Mouse (Mus musculus) liver, embryonic 12.5 days (tissue): Measurements from ENCODE around the gene Mdh2. TPM values are rescaled to one million over a fixed set of nuclear protein-coding genes. Genes with fewer than 3 reads are reported as not detected.

Source experiments
- ATAC-seq: fragments of 200-750 bp; cut with Nextera tagmentation; 2 replicates; pipeline ENCODE4 v1.8.0; 2017; ENCODE audit warnings: moderate number of reproducible peaks, mild to moderate bottlenecking, moderate library complexity
- H3K27ac ChIP-seq: fragments of 300-500 bp; sonication (generic); 2 replicates; pipeline ENCODE4 v1.5.1; 2016; ENCODE audit warnings: mild to moderate bottlenecking
- H3K27me3 ChIP-seq: fragments of 300-500 bp; sonication (generic); replicated peaks from 2 replicates; pipeline ENCODE4 v1.6.1; 2016; ENCODE audit warnings: mild to moderate bottlenecking, moderate library complexity
- H3K36me3 ChIP-seq: fragments of 300-500 bp; sonication (generic); 2 replicates; pipeline ENCODE4 v1.6.1; 2016; ENCODE audit warnings: mild to moderate bottlenecking, moderate library complexity
- H3K4me1 ChIP-seq: fragments of 300-500 bp; sonication (generic); 2 replicates; pipeline ENCODE4 v1.6.1; 2016
- H3K4me2 ChIP-seq: fragments of 300-500 bp; sonication (generic); 2 replicates; pipeline ENCODE4 v1.6.1; 2016; ENCODE audit warnings: mild to moderate bottlenecking, moderate library complexity
- H3K4me3 ChIP-seq: fragments of 300-500 bp; sonication (generic); 2 replicates; pipeline ENCODE4 v1.5.1; 2016; ENCODE audit warnings: mild to moderate bottlenecking, moderate library complexity
- H3K9ac ChIP-seq: fragments of 300-500 bp; sonication (generic); 2 replicates; pipeline ENCODE4 v1.6.1; 2016; ENCODE audit warnings: mild to moderate bottlenecking, moderate library complexity
- H3K9me3 ChIP-seq: fragments of 300-500 bp; sonication (generic); replicated peaks from 2 replicates; pipeline ENCODE4 v1.6.1; 2016; ENCODE audit warnings: mild to moderate bottlenecking, moderate library complexity
- WGBS: fragments of 180-500 bp; shearing (Covaris S2); methylation state at CpG from one replicate; pipeline ENCODE4 v1.1.7; 2016; ENCODE audit not compliant: insufficient replicate concordance; 5-methylcytosine and 5-hydroxymethylcytosine counted together
- polyA plus RNA-seq: library from polyadenylated mRNA; unstranded; fragments of >200 nt; fragmentation: Nextera tagmentation; extraction: Ambion mirVana; gene quantifications from 2 replicates; pipeline ENCODE4 v1.2.1, GENCODE M21; 2016

Gene Mdh2
- polyA plus RNA-seq, 1 experiment from 2014 or later = 473 TPM

DNA sequence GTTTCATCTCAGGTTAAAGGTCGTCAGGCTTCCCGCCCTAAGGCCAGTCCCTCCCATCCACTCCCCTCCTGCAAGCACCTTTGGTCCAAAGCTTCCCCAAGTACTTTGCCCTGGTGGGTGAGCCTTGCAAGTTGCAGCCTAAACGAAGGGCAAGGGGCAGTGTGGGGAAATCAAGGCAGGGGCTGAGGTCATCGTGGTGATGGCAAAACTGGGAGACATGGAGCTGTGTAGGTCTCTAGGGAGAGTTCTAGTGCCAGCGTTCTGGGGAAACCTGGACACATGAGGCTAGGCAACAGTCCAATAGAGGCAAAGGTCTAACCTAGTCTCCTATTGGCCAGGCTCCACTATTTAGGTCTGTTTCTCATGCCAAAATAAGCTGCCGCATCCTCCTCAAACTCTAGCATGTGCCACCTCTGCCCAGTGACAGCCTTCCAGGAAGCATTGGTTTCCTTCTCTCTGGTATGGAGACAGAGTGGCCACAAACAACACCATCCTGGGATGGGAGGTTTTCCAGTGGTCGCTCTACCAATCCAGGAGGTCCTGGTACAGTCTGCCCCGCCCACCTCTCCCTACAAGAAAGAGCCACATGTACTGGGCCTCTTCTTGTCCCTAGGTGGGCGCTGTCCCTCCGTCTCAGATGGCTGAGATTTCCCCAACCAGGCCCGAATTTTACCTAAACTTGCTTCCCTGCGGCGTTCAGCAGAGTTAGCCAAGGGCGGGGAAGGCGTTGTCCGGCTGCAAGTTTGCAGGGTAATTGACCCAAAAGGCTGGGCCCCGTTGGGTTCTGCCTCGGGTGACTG lies 35.1 kb upstream of the Mdh2 start:
- Histone ChIP-seq H3K27me3 (peaks cover 15% of the 10 kb centered on the region; the same call in 1 of the 2 replicates), H3K9me3 (peaks cover 4% of the 10 kb centered on the region; the same call in 1 of the 2 replicates), H3K36me3 (no peaks in the 10 kb centered on the region; the same call in 1 of the 2 replicates), H3K27ac (no peak overlapping the region), H3K4me3 (peak overlapping the region; percentile 76), H3K4me1 (peaks cover 32% of the 10 kb centered on the region), H3K4me2 (peak overlapping the region; percentile 99), H3K9ac (peak overlapping the region; percentile 76)
- ATAC-seq = no peak
- WGBS = 23% methylated on average over 18 of the region's 18 CpGs

GRCm38 (mm10) chr5:135743741-135744609 lies 34.3 kb upstream of the Mdh2 start, which contains the start of gene Tmem120a:
Gene Tmem120a (minus strand): TSS chr5:135744448.
- H3K36me3 ChIP-seq = no peaks in the 10 kb centered on the region; the same call in 1 of the 2 replicates
- WGBS = under 1% methylated on average over 59 of the region's 60 CpGs
- peaks cover 29% of the 10 kb centered on the region for H3K4me1 ChIP-seq
- H3K27me3 ChIP-seq = peaks cover 15% of the 10 kb centered on the region; the same call in 1 of the 2 replicates
- H3K9me3 ChIP-seq = peaks cover 4% of the 10 kb centered on the region; the same call in 1 of the 2 replicates
- peak within 1 kb of the TSS; percentile 76 for H3K4me3 ChIP-seq
- H3K4me2 ChIP-seq = peak within 1 kb of the TSS; percentile 99
- peak; percentile 94 for ATAC-seq
- peak within 1 kb of the TSS; percentile 76 for H3K9ac ChIP-seq
- H3K27ac ChIP-seq = peak within 1 kb of the TSS; percentile 32; the same call in 1 of the 2 replicates

DNA sequence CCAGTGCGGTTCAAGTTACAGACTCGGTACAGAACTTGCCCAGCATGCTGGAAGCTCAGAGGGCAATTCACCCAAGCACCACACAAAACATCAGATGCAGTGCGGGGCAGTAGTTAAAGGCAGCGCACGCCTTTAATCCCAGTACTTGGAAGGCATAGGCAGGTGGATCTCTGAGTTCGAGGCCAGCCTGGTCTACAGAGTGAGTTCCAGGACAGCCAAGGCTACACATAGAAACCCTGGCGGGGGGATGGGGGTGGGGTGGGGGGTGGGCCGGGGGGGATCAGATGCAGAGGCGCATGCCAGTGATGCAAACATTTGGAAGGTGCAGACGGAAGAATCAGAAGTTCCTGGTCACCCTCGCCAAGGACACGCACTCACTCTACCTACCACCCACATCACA lies 33.5 kb upstream of the Mdh2 start:
- Histone ChIP-seq H3K9me3 (peaks cover 4% of the 10 kb centered on the region; the same call in 1 of the 2 replicates), H3K4me3 (peak overlapping the region; percentile 76), H3K4me2 (peak overlapping the region; percentile 99), H3K36me3 (no peaks in the 10 kb centered on the region; the same call in 1 of the 2 replicates), H3K27me3 (peaks cover 18% of the 10 kb centered on the region; the same call in 1 of the 2 replicates), H3K27ac (peak overlapping the region; percentile 32; the same call in 1 of the 2 replicates), H3K9ac (peak overlapping the region; percentile 76), H3K4me1 (peaks cover 29% of the 10 kb centered on the region)
- no peak for ATAC-seq
- 31% methylated on average over 11 of the region's 12 CpGs for WGBS

- ATAC-seq = no peak
- peaks cover 4% of the 10 kb centered on the region; the same call in 1 of the 2 replicates for H3K9me3 ChIP-seq
- H3K4me3 ChIP-seq = no peak overlapping the region
- no peak overlapping the region for H3K4me2 ChIP-seq
- no peaks in the 10 kb centered on the region for H3K36me3 ChIP-seq
- 83% methylated on average over 1 of the region's 1 CpGs for WGBS
- H3K4me1 ChIP-seq = no peaks in the 10 kb centered on the region
- H3K27me3 ChIP-seq = peaks cover 8% of the 10 kb centered on the region; the same call in 1 of the 2 replicates
- no peak overlapping the region for H3K27ac ChIP-seq
- H3K9ac ChIP-seq = no peak overlapping the region
Observed at GRCm38 (mm10) chr5:135751041-135751440, 27.2 kb upstream of the Mdh2 start.

GRCm38 (mm10) chr5:135751595-135751994 lies 26.7 kb upstream of the Mdh2 start:
- ATAC-seq = no peak
- WGBS = 45% methylated on average over 2 of the region's 2 CpGs
- H3K27me3 ChIP-seq = peaks cover 6% of the 10 kb centered on the region; the same call in 1 of the 2 replicates

DNA sequence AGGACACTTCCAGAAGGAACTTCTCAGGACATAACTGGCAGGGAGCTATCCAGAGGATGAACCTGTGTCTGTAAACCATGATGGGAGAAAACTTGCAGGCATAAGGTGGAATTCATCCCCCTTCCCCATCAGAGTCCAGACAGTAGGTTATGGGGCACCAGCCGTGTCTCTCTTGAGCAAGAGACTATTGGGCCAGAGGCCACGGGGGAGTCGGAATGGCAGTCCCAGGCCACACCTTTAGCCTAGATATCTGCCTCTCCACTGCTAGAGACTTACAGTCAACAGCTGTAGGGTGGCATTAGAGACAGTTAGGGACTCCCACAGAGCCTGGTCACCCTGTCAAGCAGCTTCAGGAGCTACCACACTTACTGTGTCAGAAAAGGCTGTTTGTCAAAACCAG lies 16.4 kb upstream of the Mdh2 start:
- Histone ChIP-seq H3K9ac (no peak overlapping the region), H3K4me2 (no peak overlapping the region), H3K27me3 (0 out of 2 replicates have a peak, but pooled peaks cover 13% of the 10 kb centered on the region), H3K4me3 (no peak overlapping the region), H3K36me3 (no peaks in the 10 kb centered on the region), H3K4me1 (no peaks in the 10 kb centered on the region), H3K9me3 (no peaks in the 10 kb centered on the region), H3K27ac (no peak overlapping the region)
- no peak for ATAC-seq
- 78% methylated on average over 3 of the region's 3 CpGs for WGBS

More at GRCm38 (mm10) chr5:135751595-135751994, 26.7 kb upstream of the Mdh2 start:
- H3K4me1 ChIP-seq = no peaks in the 10 kb centered on the region
- peaks cover 4% of the 10 kb centered on the region; the same call in 1 of the 2 replicates for H3K9me3 ChIP-seq
- H3K9ac ChIP-seq = no peak overlapping the region
- no peaks in the 10 kb centered on the region for H3K36me3 ChIP-seq
- no peak overlapping the region for H3K4me2 ChIP-seq
- H3K27ac ChIP-seq = no peak overlapping the region
- no peak overlapping the region for H3K4me3 ChIP-seq

DNA sequence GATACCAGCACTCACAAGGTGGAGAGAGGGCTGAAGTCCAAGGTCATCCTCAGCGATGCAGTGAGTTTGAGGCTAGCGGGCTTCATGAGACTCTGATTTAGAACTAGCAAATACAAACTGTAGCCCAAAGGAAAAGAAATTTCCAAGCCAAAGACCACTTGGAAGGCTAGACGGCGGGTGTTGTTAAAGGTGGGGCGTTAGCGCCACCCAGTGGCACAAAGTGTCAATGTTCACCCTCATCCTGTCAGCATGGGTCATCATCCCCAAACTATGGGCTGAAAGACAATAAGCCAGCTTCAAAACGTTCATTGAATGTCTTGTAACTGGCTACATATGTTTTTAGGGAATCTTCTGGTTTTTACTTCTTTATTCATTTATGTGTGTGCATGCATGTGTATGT lies 14.8 kb upstream of the Mdh2 start:
- ATAC-seq = no peak
- Histone ChIP-seq H3K4me3 (no peak overlapping the region), H3K27ac (no peak overlapping the region), H3K4me2 (no peak overlapping the region), H3K4me1 (no peaks in the 10 kb centered on the region), H3K9me3 (no peaks in the 10 kb centered on the region), H3K36me3 (no peaks in the 10 kb centered on the region), H3K27me3 (0 out of 2 replicates have a peak, but pooled peaks cover 13% of the 10 kb centered on the region), H3K9ac (no peak overlapping the region)
- WGBS = 6% methylated on average over 7 of the region's 7 CpGs

DNA sequence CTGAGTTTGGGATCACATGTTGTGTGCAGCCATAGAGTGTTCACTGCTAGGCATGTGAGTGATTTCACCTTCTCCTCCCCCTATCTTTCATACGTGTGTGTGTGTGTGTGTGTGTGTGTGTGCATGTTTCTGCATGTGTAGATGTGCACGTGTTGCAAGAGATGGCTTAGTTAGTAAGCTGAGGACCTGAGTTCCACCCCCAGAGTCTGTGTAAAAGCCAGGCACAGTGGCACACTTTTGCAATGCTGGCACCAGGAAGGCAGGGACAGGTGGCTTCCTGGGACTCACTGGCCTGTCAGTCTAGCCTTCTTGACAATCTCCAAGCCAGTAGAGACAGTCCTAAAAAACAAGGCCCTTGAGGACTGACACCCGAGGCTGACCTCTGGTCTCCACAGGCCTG lies 13.3 kb upstream of the Mdh2 start:
- Histone ChIP-seq H3K27ac (no peak overlapping the region), H3K36me3 (no peaks in the 10 kb centered on the region), H3K9me3 (no peaks in the 10 kb centered on the region), H3K27me3 (0 out of 2 replicates have a peak, but pooled peaks cover 13% of the 10 kb centered on the region), H3K4me2 (no peak overlapping the region), H3K4me3 (no peak overlapping the region), H3K4me1 (no peaks in the 10 kb centered on the region), H3K9ac (no peak overlapping the region)
- ATAC-seq = no peak
- 46% methylated on average over 3 of the region's 3 CpGs for WGBS

DNA sequence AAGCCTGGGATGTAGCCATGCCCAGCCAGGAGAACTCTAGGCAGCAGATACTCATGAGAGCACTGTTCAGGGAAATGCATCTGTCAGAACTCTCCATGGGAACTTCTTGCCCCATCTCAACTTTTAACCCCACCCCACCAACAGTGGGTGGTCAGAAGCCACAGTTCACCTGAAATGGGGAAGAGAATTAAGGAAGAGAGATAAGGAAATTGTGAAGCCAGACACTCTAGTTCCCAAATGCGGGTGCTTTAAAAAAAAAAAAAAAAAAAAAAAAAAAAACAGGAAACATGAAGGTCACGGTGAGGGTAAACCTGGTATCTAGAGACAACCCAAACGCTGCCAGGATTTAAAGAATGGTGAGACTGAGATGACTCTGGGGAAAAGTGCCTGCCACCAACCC lies 5.8 kb upstream of the Mdh2 start:
- no peak for ATAC-seq
- WGBS = 13% methylated on average over 3 of the region's 3 CpGs

GRCm38 (mm10) chr5:135776546-135776945 lies 1.7 kb upstream of the Mdh2 start:
- Histone ChIP-seq H3K9ac (no peak overlapping the region), H3K4me3 (no peak overlapping the region), H3K9me3 (no peaks in the 10 kb centered on the region), H3K4me2 (no peak overlapping the region), H3K27ac (no peak overlapping the region), H3K4me1 (peaks cover 32% of the 10 kb centered on the region), H3K36me3 (peaks cover 17% of the 10 kb centered on the region), H3K27me3 (0 out of 2 replicates have a peak, but pooled peaks cover 8% of the 10 kb centered on the region)
- no peak for ATAC-seq
- WGBS = 80% methylated on average over 4 of the region's 4 CpGs

More for the DNA sequence above, 5.8 kb upstream of the Mdh2 start:
- no peaks in the 10 kb centered on the region for H3K9me3 ChIP-seq
- 0 out of 2 replicates have a peak, but pooled peaks cover 8% of the 10 kb centered on the region for H3K27me3 ChIP-seq
- no peaks in the 10 kb centered on the region for H3K36me3 ChIP-seq
- H3K9ac ChIP-seq = no peak overlapping the region
- H3K4me1 ChIP-seq = peaks cover 3% of the 10 kb centered on the region
- H3K4me2 ChIP-seq = no peak overlapping the region
- no peak overlapping the region for H3K27ac ChIP-seq
- H3K4me3 ChIP-seq = no peak overlapping the region

GRCm38 (mm10) chr5:135777796-135778470 lies 347 bp upstream of the Mdh2 start, which contains the start of gene Styxl1:
Gene Styxl1 (minus strand): TSS chr5:135778385.
- H3K9me3 ChIP-seq = no peaks in the 10 kb centered on the region
- H3K36me3 ChIP-seq = peaks cover 31% of the 10 kb centered on the region
- H3K9ac ChIP-seq = peak within 1 kb of the TSS; percentile 92
- H3K4me1 ChIP-seq = peaks cover 43% of the 10 kb centered on the region
- WGBS = under 1% methylated on average over 45 of the region's 45 CpGs
- H3K4me3 ChIP-seq = peak within 1 kb of the TSS; percentile 82
- ATAC-seq = peak; percentile 92
- H3K4me2 ChIP-seq = peak within 1 kb of the TSS; percentile 85
- H3K27ac ChIP-seq = peak within 1 kb of the TSS; percentile 92
- H3K27me3 ChIP-seq = 0 out of 2 replicates have a peak, but pooled peaks cover 5% of the 10 kb centered on the region
